Mouse (Mus musculus) left cerebral cortex, postnatal 4 days (tissue): ENCODE results near the gene Tctex1d2. TPM values are rescaled to one million over a fixed set of nuclear protein-coding genes. Genes with fewer than 3 reads are reported as not detected.
"Not testable (repeated sequence)": the region's sequence is repeated elsewhere in the genome, so short reads cannot be mapped to it uniquely, and the experiment has no call there.

Experiments used
- DNase-seq: peaks from one replicate; pipeline ENCODE4 v3.0.0-alpha.2; 2022
- intact Hi-C: fragments of 180-260 bp; cut with DNase I; formaldehyde crosslinking; loops from one replicate; pipeline ENCODE4 v1.15.1; 2025
- total RNA-seq, 2 experiments: library from RNA; stranded (reverse); gene quantifications; 2 replicates each; pipeline ENCODE4 v1.2.3; 2021

The Tctex1d2 gene
- total RNA-seq, 2 experiments from 2014 or later, result 18.0 to 19.0 TPM

GRCm38 (mm10) chr16:32431047-32431591, 11.6 kb downstream of the Tctex1d2 start:
- DNase-seq, result no peak
- intact Hi-C loops, result no loop called here

DNA sequence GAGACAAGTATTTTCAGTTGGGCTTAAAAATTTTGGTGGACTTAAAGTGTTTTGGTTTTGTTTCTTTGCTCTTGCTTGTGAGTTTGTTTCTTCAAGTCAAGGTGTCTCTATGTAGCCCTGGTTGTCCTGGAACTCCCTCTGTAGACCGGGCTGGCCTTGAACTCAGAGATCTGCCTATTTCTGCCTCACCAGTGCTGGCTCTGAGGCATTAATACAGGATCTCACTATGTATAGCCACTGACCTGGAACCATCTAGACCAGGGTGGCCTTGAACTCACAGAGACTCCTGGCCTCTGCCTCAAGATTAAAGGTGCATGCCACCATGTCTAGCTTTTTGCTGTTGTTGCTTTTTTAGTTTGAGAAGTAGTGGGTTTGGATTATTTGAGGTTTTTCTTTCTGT, 12.4 kb downstream of the Tctex1d2 start:
- intact Hi-C loops, result no loop called here
- no peak for DNase-seq

GRCm38 (mm10) chr16:32433138-32433537, 13.6 kb downstream of the Tctex1d2 start:
- no peak for DNase-seq
- intact Hi-C loops, result no loop called here

- DNase-seq, result no peak
- intact Hi-C loops, result no loop called here
These were observed 14.6 kb downstream of the Tctex1d2 start for GRCm38 (mm10) chr16:32434066-32434465.

GRCm38 (mm10) chr16:32434691-32435090, 15.2 kb downstream of the Tctex1d2 start:
- DNase-seq, result no peak
- intact Hi-C loops, result no loop called here

DNA sequence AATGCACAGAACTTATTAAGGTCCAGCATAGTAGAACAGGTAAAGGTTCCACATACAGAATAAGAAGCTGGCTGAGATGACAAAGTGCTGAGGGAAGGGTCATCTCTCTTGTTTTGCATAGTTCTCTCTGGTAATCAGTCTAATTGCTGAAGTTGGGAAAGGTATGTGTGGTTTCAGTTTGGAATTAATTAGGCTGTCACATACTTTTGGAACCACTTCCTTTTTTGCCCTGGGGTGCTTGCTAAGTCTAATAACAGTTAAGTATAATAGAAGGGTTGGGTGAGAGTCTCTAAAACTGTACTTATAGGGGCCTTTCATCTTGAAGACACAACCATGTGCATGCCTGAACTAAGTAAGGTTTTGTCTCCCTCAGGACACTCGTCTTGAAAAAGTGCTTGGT, 17.2 kb downstream of the Tctex1d2 start:
- DNase-seq, result no peak
- intact Hi-C loops, result no loop called here

DNA sequence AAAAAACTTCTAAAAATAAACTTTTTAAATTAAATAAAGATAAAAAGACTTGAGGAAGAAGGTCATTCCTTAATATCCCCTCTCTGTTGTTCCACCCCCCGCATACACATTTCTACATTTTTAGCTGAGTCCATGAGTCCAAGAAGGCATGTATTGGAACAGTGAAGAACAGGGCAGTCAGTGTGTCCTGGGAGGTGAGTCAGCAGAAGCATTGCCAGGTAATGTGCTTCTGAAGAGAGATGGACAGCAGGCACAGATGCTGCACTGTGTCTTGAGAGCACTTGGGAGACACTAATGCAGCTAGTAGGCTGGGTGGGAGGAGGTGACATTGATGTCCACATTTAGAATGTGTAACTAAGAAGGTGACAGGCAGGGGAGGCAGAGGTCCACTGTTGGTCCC, 17.8 kb downstream of the Tctex1d2 start:
- DNase-seq, result no peak
- intact Hi-C loops, result no loop called here

GRCm38 (mm10) chr16:32441432-32441831, 21.9 kb downstream of the Tctex1d2 start:
- intact Hi-C loops, result no loop called here
- DNase-seq, result no peak

GRCm38 (mm10) chr16:32444615-32445014, 25.1 kb downstream of the Tctex1d2 start:
- intact Hi-C loops, DNase-seq: not testable (repeated sequence)

DNA sequence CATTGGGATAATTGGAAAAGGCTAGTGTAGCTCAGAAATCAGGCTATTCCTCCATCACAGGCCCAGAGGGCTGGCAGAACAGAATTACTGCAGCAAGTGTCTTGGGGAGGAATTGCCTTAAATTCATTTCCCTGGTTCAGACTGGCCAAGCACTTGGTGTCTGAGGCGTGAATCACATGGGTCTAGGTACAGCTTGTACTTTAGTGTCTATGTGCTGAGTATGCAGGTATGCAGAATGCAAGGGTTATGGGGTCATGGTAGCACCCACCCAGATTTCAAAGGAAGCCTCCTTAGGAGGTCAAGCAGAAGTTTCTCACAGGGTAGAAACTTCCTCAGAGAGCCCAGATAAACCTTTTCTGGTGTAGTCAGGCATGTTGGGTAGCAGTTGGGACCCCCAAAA, 26.1 kb downstream of the Tctex1d2 start:
- DNase-seq, result no peak
- intact Hi-C loops, result no loop called here

GRCm38 (mm10) chr16:32446563-32447138, 27.1 kb downstream of the Tctex1d2 start:
- no peak for DNase-seq
- intact Hi-C loops, result no loop called here

DNA sequence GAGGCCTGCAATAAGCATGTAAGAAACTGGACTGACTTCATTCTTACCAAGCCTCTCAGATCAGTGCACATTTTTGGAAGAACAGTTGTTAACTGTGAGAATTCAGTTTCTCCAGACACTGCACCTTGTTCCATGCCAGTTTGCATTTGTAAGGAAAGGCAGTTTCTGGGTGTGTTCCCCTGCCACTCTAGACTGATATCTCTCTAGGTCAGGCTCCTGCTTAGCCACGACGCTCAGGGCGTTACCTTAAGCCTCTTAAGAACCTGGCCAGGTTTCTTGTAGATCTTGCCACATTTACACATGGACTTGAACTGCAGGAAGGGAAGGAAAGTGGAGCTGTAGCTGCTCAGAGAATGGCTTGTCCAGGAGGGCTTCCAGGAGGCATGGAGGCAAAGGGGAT, 30.2 kb downstream of the Tctex1d2 start:
- no peak for DNase-seq
- intact Hi-C loops, result no loop called here

GRCm38 (mm10) chr16:32450133-32450532, 30.6 kb downstream of the Tctex1d2 start:
- no peak for DNase-seq
- intact Hi-C loops, result no loop called here

DNA sequence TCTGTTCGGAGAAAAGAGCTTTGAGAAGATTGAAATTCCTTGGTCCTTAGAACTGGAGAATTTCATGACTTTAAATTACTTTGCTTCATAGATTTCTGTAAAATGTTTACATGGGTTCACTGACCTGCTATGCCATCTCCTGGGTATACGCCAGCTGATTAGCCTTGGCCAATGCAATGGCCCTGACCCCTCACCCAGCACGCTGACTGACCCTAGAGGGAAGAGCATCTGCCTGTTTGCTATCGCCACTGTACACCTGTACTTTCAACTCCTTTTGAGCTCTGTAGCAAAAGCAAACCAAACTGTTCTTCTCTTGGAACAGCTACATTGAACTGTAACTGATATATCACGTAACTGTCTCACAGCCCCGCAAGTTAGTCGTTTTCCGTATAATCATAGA, 33.6 kb downstream of the Tctex1d2 start:
- DNase-seq, result no peak
- intact Hi-C loops, result no loop called here

DNA sequence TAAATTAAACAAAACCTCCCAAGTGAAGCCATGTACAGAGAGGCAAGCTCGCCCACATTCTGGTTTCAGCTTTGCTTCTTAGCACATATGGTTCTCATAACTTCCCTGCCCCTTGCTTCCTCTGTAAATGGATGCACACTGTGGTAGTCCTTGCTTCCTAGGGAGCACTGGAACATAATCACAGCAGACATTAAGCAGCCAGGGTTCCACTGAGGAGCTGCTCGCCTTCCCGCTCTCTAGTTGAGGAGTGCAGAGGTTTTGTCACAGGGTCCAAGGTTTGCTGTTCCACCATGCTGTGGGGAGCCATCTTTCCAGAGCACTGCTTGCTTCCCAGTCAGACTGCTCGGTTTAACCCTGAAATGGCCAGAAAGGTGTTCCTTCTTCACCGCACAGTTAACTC, 35.1 kb downstream of the Tctex1d2 start:
- no peak for DNase-seq
- intact Hi-C loops, result no loop called here

GRCm38 (mm10) chr16:32456086-32456485, 36.6 kb downstream of the Tctex1d2 start:
- DNase-seq, result no peak
- intact Hi-C loops, result no loop called here

GRCm38 (mm10) chr16:32456761-32457160, 37.3 kb downstream of the Tctex1d2 start:
- DNase-seq, result no peak
- intact Hi-C loops, result no loop called here

- DNase-seq, result peak; percentile 45
- intact Hi-C loops, result no loop called here
These were observed 38.3 kb downstream of the Tctex1d2 start for GRCm38 (mm10) chr16:32457589-32458386.

GRCm38 (mm10) chr16:32460518-32460917, 41.0 kb downstream of the Tctex1d2 start:
- intact Hi-C loops, result loop anchor here (10.0 kb wide), 1 partner anchor 346 kb away; no protein-coding TSS in a partner anchor
- DNase-seq, result no peak

GRCm38 (mm10) chr16:32461713-32462112, 42.2 kb downstream of the Tctex1d2 start:
- intact Hi-C loops, result loop anchor here (10.0 kb wide), 1 partner anchor 347 kb away; no protein-coding TSS in a partner anchor
- DNase-seq, result no peak

DNA sequence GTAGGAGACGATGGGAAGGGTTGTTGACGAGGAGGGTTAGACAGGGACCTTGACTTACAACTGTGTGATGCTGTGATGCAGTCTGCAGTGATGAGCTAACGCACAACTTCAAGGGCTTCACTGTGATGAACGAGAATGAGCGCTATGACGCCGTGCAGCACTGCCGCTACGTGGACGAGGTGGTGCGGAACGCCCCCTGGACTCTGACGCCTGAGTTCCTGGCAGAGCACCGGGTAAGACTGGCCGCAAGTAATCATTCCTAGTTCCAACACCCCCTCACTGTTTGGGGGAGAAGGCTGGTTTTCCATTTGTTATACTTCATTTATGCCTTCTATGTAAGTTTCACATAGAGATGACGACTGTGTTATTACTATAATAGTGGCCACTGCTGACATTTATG, 43.4 kb downstream of the Tctex1d2 start:
- intact Hi-C loops, result loop anchor here (10.0 kb wide), 1 partner anchor 348 kb away; no protein-coding TSS in a partner anchor
- DNase-seq, result no peak

DNA sequence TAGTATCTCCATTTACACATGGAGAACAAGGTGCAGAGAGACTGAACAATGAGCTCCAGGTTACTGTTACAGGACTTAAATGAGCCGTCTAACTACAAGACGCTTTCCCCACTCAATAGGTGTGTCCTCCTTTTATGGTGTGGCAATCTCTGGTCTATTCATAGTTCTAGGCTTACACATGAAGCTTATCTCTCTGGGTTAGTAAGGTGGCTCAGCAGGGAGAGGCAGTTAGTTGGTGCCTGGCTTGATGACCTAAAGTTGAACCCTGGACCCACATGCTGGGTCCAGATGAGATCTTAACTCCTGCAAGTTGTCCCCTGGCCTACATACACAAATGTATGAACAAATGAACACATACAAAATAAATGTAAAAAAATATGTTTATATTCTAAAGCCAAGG, 43.9 kb downstream of the Tctex1d2 start:
- intact Hi-C loops, result loop anchor here (10.0 kb wide), 1 partner anchor 349 kb away; no protein-coding TSS in a partner anchor
- no peak for DNase-seq
